14 mouse cellular contexts compared by ENCODE assay signal in the genomic region with DNA sequence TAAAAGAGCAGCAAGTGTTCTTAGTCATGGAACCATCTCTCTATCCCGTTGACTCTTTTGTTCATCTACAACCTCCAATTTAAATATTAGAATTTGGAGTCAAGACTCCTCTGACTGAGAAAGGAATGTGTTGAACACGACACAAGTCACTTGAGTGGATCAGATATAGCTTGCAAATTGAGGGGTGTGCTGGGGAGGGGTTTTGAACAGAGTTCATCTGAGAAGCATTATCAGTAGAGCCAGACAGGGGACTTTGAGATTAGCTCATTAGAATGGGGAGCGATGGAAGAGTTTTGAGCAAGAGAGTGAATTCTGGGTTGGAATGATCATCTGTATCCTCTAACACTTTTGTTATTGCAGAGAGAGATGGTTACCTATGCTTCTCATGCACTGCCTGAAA.
"Had no signal": no experiment of that assay in that cellular context is flagged by ENCODE, and none has a peak within 500 bp of the region (broad histone marks: within the 10 kb centered on the region; RNA-seq: fewer than 3 reads in every experiment).

No protein-coding gene starts in this region.

- H3K36me3 ChIP-seq: intestine, embryonic 15.5 days; kidney, embryonic 15.5 days; limb, embryonic 10.5 days; midbrain, embryonic 12.5 days had no signal

- H3K27ac ChIP-seq: intestine, embryonic 15.5 days; kidney, embryonic 15.5 days; left cerebral cortex, adult 2 months; limb, embryonic 10.5 days; midbrain, embryonic 12.5 days had no signal

- H3K9me3 ChIP-seq: intestine, embryonic 15.5 days; kidney, embryonic 15.5 days; limb, embryonic 10.5 days; megakaryocyte, embryonic 14.5 days; midbrain, embryonic 12.5 days had no signal

- H3K4me1 ChIP-seq: intestine, embryonic 15.5 days; midbrain, embryonic 12.5 days had no signal

- H3K9ac ChIP-seq: intestine, embryonic 15.5 days; kidney, embryonic 15.5 days; midbrain, embryonic 12.5 days had no signal

- ATAC-seq: intestine, embryonic 15.5 days; lung, postnatal 0 days; midbrain, embryonic 16.5 days had no signal

- H3K4me3 ChIP-seq: intestine, embryonic 15.5 days; kidney, embryonic 15.5 days; left cerebral cortex, adult 2 months; limb, embryonic 10.5 days; megakaryocyte, embryonic 14.5 days; midbrain, embryonic 12.5 days had no signal

- DNase-seq: kidney, adult 2 months; kidney, postnatal 14 days; lung, adult 2 months; lung, postnatal 36 days; right cerebral cortex, postnatal 14 days; thymus, postnatal 14 days had no signal

- H3K27me3 ChIP-seq: intestine, embryonic 15.5 days; kidney, embryonic 15.5 days; megakaryocyte, embryonic 14.5 days; midbrain, embryonic 12.5 days had no signal

- H3K4me2 ChIP-seq: intestine, embryonic 15.5 days; kidney, embryonic 15.5 days; midbrain, embryonic 12.5 days had no signal
